Mouse (Mus musculus) duodenum, adult 2 months (tissue): ENCODE measurements around the gene Olfr76. TPM values are rescaled to one million over a fixed set of nuclear protein-coding genes. Genes with fewer than 3 reads are reported as not detected.

Source experiments
- polyA plus RNA-seq: library from polyadenylated mRNA; depleted of rRNA; stranded (reverse); fragments of >200 nt; gene quantifications from 2 replicates; pipeline ENCODE4 v1.2.3, GENCODE M21; 2012; ENCODE audit warnings: low replicate concordance; rRNA removed

The Olfr76 gene
- not detected in 2 replicates for polyA plus RNA-seq

DNA sequence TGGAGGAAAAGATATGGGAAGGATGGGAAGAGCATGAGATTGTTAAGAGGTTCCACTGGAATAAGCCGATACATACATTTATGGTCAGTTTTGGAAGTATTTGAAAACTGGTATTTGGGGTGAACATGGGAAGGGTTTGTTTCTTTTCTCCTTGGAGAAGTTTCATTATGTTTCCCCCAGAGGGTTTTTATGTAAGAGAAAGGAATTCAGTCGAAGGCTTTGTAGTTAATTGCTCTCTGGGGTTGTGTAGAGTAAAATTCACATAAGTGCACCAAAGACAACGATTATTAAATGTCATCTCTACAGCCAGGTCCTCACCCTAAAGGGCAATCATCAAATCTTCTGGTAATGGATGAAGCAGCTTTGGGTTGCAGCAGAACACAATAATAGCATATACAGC, at the start of gene Olfr76:
Olfr76 (minus strand) TSS at position 101 of the 400 bp plus-strand sequence.

GRCm38 (mm10) chr19:12170062-12170599, 47.1 kb upstream of the Olfr76 start, which contains the start of gene Olfr1555-ps1:
Gene Olfr1555-ps1, minus strand, starts transcription at chr19:12170112.

DNA sequence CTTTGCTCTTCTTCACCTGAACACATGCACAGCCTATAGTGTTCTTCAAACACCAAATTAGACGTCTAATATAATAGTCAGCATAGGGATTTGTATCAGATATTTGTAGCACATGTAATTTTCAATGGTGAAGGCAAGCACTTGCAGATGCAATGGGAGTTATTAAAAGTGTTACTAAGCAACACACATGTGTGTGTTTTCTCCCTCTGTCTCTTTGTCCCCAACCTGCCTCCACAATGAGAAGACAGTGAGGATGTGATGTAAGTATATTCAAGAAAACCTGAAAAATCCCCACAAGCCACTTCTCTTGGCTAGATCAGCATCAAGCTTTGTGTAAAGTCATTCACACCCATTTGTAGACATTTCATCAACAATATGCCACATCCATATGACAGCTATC, 7.2 kb downstream of the Olfr76 start, which contains the start of gene Olfr1428:
Olfr1428 (minus strand) TSS at position 101 of the 400 bp plus-strand sequence.

GRCm38 (mm10) chr19:12103234-12103633, 19.8 kb downstream of the Olfr76 start, which contains the start of gene Olfr1427:
Gene Olfr1427, minus strand, starts transcription at chr19:12103334.

GRCm38 (mm10) chr19:12091913-12092312, 31.1 kb downstream of the Olfr76 start, which contains the start of gene Olfr1426:
Gene Olfr1426, minus strand, starts transcription at chr19:12092013.

DNA sequence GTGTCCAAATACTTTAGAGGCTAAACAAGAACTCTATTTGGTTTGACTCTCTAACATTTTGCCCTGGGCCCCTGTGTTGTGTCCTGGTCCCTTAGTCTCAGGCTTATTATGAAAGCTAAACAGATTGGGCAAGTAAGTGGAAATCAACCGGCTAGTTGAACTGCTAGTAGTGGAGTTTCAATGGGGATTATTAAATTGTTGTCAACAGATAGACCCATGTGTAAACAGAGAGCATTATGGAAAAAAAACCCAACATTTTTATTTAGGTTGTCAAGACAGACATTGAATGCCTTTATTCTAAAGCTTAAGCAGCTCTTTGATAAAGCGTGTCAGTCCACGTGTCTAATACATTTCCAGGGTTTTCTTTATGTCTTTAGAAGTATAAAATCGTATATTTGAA, 45.4 kb downstream of the Olfr76 start, which contains the start of gene Olfr1425:
Olfr1425 (minus strand) TSS at position 101 of the 400 bp plus-strand sequence.

Other genes with a start within 250 kb of the Olfr76 start
- gene Olfr1419, start 248.1 kb downstream of the Olfr76 start, polyA plus RNA-seq = not detected in 2 replicates
- gene Olfr1420, start 236.6 kb downstream of the Olfr76 start, polyA plus RNA-seq = not detected in 2 replicates
- gene Patl1, start 210.8 kb downstream of the Olfr76 start, polyA plus RNA-seq = 6.6 and 10.0 TPM in 2 replicates
- 6.4 and 8.0 TPM in 2 replicates for gene Osbp, start 157.3 kb downstream of the Olfr76 start, polyA plus RNA-seq
- gene Olfr1423, start 81.9 kb downstream of the Olfr76 start, polyA plus RNA-seq = not detected in 2 replicates
- not detected in 2 replicates for gene Olfr1424, start 60.5 kb downstream of the Olfr76 start, polyA plus RNA-seq
- not detected in 2 replicates for gene Olfr1425, start 45.5 kb downstream of the Olfr76 start, polyA plus RNA-seq
- gene Olfr1426, start 31.2 kb downstream of the Olfr76 start, polyA plus RNA-seq = not detected in 2 replicates
- gene Olfr1427, start 19.9 kb downstream of the Olfr76 start, polyA plus RNA-seq = not detected in 2 replicates
- gene Olfr1428, start 7.3 kb downstream of the Olfr76 start, polyA plus RNA-seq = not detected in 2 replicates
- gene Olfr1555-ps1, start 46.9 kb upstream of the Olfr76 start, polyA plus RNA-seq = not detected in 2 replicates
- not detected in 2 replicates for gene Olfr1431, start 77.4 kb upstream of the Olfr76 start, polyA plus RNA-seq
- not detected in 2 replicates for gene Olfr1432, start 109.4 kb upstream of the Olfr76 start, polyA plus RNA-seq
- not detected in 2 replicates for gene Olfr262, start 118.5 kb upstream of the Olfr76 start, polyA plus RNA-seq
- gene Olfr235, start 137.8 kb upstream of the Olfr76 start, polyA plus RNA-seq = not detected in 2 replicates
- not detected in 2 replicates for gene Olfr1434, start 156.7 kb upstream of the Olfr76 start, polyA plus RNA-seq
- not detected in 2 replicates for gene Olfr1436, start 175.9 kb upstream of the Olfr76 start, polyA plus RNA-seq
- gene Olfr1437, start 201.9 kb upstream of the Olfr76 start, polyA plus RNA-seq = not detected in 2 replicates
- not detected in 2 replicates for gene Olfr1438-ps1, start 212.7 kb upstream of the Olfr76 start, polyA plus RNA-seq